Mouse (Mus musculus) CH12.LX (cell line): ENCODE measurements around the gene Bach2.

Source experiments
- CHD2 ChIP-seq: IDR thresholded peaks from 2 replicates; pipeline ENCODE4 v1.6.1; 2011; ENCODE audit warnings: low read length, improper control_type of control experiment
- CTCF ChIP-seq, 2 experiments: IDR thresholded peaks in 1 of 2; conservative IDR thresholded peaks in 1 of 2; 2 replicates each; pipeline ENCODE4 v1.5.1; 2011 to 2012; ENCODE audit warnings: low read depth in 2 of 2, low read length in 2 of 2, improper control_type of control experiment in 1 of 2, inconsistent platforms in 1 of 2, mild to moderate bottlenecking in 1 of 2, moderate library complexity in 1 of 2
- EP300 ChIP-seq: IDR thresholded peaks from 2 replicates; pipeline ENCODE4 v1.6.1; 2011; ENCODE audit warnings: low read length, improper control_type of control experiment
- GABPA ChIP-seq: IDR thresholded peaks from 2 replicates; pipeline ENCODE4 v1.6.1; 2012; ENCODE audit warnings: low read depth, low read length, improper control_type of control experiment, inconsistent platforms; ENCODE audit not compliant: insufficient replicate concordance
- KAT2A ChIP-seq: IDR thresholded peaks from 2 replicates; pipeline ENCODE4 v1.6.1; 2012; ENCODE audit warnings: low read length, improper control_type of control experiment, inconsistent platforms; ENCODE audit not compliant: insufficient replicate concordance
- MAX ChIP-seq: IDR thresholded peaks from 2 replicates; pipeline ENCODE4 v1.6.1; 2011; ENCODE audit warnings: low read length, improper control_type of control experiment
- NELFE ChIP-seq: IDR thresholded peaks from 2 replicates; pipeline ENCODE4 v1.6.1; 2011; ENCODE audit warnings: low read depth, low read length, improper control_type of control experiment
- POLR2A ChIP-seq: IDR thresholded peaks from 2 replicates; pipeline ENCODE4 v1.6.1; 2011; ENCODE audit warnings: low read depth, mild to moderate bottlenecking, improper control_type of control experiment, low read length
- RCOR1 ChIP-seq: conservative IDR thresholded peaks from 2 replicates; pipeline ENCODE4 v1.6.1; 2012; ENCODE audit warnings: low read depth, mild to moderate bottlenecking, inconsistent platforms, low read length, improper control_type of control experiment
- USF2 ChIP-seq: conservative IDR thresholded peaks from 2 replicates; pipeline ENCODE4 v1.6.1; 2011; ENCODE audit warnings: low read depth, low read length, improper control_type of control experiment

DNA sequence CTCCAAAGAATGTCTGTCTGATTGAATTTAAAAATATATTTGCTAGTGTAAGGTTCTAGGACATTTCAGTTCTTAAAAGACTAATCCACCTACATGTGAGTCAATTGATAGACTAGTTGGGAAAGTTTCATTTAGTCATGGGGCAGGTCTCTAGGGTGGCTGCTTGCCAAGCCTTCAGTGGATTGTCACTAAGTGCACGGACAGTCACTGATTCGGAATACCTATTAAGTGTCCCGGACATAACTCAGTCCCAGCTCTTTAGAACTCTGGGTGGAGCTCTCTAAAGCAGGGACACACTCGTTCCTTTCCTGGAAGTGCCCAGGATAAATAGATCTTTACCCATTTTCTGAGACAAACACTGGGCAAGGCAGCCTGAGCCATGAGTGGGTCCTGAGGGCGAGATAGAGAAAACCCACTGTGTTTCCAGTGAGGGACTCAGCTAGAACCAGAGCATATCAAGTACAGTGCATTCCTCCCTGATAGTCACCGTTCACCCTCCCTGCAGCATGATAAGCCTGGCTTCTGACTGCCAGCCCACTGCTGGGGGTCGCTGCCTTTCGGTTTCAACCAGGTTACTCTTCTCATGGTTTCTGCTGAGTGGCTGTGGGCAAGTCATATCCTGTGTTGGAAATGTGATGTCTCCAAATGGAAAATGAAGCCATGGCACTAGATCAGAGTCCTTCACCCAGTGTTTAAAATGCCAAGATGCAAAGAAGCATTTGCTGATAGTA is 92.1 kb downstream of the Bach2 start:
- TF ChIP-seq POLR2A (no peak), CHD2 (no peak), KAT2A (no peak), GABPA (no peak), CTCF (conservative IDR thresholded peaks at IDR 0.05 in 1 of 2, IDR thresholded peaks at IDR 0.05 in 1 of 2; ENCODE audit: low read depth in 2 of 2, low read length in 2 of 2) (no peak), RCOR1 (no peak), MAX (no peak), USF2 (no peak), EP300 (no peak), NELFE (no peak)
